Mouse (Mus musculus) T-helper 17 cell (primary cell): Measurements from ENCODE around the gene Gbf1.

Source experiments
- in situ Hi-C, 2 experiments: fragments of 300-600 bp; cut with MboI, MseI; formaldehyde crosslinking; loops; 1 replicate in 1 of 2; 2 replicates in 1 of 2; pipeline ENCODE4 v1.15.1; 2025; ENCODE audit warnings: high pct_unique_total_duplicates in 2 of 2

The Gbf1 gene

DNA sequence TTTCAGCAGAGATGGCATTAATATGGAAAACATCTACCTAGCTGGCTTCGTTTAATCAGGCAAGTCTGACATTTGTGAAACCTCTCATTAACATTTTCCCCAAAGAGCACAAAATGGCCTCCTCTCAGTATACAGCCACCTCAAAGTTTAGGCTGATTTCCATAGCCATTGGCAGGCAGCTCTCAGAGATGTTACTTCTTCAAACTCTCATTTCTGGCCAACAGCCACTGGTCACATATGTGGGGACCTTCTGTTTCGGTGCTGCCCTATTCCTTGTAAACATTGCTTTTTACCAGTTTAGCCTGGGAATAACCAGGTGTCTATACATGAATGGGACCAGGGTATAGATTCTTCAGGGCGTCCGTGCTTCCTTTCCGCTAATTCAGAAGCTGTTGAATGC is 67.8 kb downstream of the Gbf1 start:
- in situ Hi-C loops: no loop called here

DNA sequence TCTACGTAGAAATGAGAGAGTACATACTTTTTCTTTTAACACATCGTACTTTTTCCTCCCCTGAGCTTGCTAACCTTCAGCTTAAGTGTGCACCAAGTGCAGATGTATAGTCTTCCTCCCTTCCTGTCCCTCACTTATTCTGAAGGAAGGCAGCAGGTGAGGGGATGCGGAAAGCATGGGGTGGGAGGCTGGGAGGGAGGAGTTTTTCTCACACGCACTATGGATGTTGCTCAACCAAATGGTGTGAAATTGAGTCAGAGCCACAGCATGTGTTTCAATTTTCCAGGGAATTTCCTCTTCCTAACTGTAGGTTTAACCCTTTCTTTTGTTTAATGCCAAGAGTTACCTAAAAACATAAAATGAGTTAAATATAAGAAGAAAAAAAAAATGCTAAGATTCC is 70.8 kb downstream of the Gbf1 start:
- in situ Hi-C loops: no loop called here

DNA sequence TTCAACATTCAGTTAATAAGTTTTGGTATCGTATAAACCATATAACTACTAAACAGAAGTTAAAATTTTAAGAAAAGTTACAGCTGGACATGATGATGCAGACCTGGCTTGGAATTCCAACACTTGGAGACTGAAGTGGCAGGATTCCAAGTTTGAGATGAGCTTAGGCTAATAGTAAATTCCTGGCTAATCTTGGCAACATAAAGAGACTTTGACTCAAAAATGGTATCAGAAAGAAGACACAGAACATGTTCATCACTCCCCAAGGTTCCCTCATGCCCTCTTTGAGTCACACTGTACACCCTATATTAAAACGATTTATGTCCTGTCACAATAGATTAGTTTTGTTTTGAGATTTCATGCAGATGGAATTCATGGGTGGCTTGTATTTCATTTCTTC is 72.6 kb downstream of the Gbf1 start:
- in situ Hi-C loops: loop anchor here in 1 of 2 experiments (25.0 kb wide), 1 partner anchor 787 kb away; the partner anchor contains the start of genes Ina and Nt5c2

DNA sequence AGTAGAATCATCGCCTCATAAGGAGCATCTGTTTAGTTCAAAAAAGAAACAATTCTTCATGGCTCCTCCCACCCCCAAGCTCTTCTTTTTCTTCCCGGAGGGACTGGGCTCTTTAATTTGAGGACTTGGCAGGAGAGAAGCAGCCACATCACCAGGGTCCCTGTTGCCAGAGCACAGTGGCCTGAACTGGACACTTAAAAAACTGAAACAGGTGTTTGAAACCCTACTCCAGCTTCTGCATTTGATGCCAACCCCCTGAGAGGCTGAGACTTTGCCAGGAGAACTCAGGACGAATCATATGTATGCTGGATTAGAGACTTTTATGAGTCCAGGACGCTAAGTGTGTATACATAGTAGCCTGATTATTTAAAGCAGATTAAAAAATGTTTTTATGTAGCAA is 73.2 kb downstream of the Gbf1 start:
- in situ Hi-C loops: loop anchor here in 1 of 2 experiments (25.0 kb wide), 1 partner anchor 787 kb away; the partner anchor contains the start of genes Ina and Nt5c2

DNA sequence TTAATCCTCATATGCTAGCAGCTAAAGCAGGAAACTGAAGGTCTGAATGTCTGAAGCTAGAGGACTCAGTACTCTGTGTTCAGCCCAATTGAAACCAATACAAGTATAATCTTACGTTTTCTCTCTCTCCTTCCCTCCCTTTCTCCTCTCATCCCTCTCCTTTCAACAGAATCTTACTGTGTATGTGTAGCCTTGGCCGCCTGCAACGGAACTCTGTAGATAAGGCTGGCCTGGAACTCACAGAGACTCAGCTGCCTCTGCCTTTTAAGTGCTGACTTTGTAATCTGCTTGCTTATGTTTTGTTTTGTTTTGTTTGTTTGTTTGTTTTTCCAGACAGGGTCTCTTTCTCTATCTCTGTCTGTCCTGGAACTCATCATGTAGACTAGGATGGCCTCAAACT is 74.0 kb downstream of the Gbf1 start:
- in situ Hi-C loops: loop anchor here in 1 of 2 experiments (25.0 kb wide), 1 partner anchor 786 kb away; the partner anchor contains the start of genes Ina and Nt5c2

DNA sequence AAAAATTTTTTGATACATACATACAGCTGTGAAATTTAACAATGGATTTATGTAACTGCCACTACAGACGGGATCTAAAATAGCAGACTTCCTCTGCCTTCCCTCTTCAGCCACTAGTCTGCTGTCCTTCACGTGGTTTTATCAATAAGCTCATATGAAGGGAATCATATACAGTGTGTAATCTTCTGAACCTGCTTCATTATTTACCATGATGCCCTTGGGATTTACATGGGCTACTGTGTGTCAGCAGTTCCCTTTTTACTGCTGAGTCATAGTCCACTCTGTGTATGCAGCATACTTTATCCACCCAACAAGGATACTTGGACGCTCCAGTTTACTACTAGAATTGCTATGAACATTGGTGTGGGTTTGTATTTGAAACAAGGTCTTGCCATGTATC is 75.0 kb downstream of the Gbf1 start:
- in situ Hi-C loops: loop anchor here in 1 of 2 experiments (25.0 kb wide), 1 partner anchor 785 kb away; the partner anchor contains the start of genes Ina and Nt5c2

DNA sequence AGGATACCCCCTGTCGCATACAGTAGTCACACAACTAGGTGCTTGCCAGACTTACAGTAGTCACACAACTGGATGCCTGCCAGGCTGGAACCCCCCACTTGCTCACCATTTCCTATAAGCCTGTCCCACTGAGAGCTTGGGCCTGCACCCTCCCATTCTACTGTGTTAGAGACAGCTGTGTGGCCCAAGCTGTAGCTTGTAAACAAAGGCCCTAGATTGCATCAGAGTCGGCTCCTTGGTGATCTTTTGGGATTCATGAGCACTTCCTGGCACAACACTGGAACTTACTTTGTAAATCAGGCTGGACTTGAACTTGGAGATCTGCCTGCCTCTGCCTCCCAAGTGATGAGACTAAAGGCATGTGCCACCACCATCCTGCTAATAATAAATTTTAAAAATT is 82.1 kb downstream of the Gbf1 start:
- in situ Hi-C loops: loop anchor here in 1 of 2 experiments (25.0 kb wide), 1 partner anchor 778 kb away; the partner anchor contains the start of genes Ina and Nt5c2

DNA sequence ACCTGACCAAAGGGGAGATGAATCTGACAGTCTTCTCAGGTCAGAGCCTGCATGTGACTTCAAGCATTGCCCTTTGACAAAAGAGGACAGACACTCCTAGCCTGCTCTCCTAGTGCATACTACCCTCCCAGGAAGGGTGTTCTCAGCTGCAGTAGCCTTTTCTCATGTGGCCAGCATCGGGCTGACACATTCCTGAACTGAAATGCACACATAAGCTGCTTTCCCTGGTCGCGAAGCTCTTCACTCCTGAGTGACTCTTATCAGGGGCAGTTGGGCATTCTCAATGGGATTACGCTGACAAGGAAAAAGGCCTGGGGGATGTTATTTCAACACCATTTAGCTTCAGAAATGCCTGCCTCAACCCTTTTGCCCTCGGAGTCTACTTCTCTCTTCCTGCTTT is 84.3 kb downstream of the Gbf1 start:
- in situ Hi-C loops: loop anchor here in 1 of 2 experiments (25.0 kb wide), 1 partner anchor 776 kb away; the partner anchor contains the start of genes Ina and Nt5c2

DNA sequence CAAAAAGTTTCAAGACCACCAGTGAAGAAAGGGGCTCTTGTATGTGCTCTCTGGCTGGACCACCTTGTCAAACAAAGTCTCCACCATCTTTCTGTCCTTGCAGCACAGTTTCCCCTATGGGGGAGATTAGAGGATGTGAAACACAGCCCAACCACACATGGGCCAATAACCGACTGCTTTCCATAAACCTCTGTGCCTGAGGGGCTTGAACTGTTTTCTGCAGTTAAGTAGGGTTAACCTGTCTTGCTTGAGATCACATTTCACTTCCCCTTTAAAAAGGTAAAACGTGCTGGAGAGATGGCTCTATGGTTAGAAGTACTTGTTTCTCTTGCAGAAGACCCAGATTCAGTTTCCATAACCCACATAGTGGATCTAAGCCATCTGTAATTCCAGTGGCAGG is 87.9 kb downstream of the Gbf1 start:
- in situ Hi-C loops: loop anchor here in 1 of 2 experiments (10.0 to 25.0 kb wide), 2 partner anchors 55 to 772 kb away; partner anchors contain the start of genes Ina and Nt5c2

DNA sequence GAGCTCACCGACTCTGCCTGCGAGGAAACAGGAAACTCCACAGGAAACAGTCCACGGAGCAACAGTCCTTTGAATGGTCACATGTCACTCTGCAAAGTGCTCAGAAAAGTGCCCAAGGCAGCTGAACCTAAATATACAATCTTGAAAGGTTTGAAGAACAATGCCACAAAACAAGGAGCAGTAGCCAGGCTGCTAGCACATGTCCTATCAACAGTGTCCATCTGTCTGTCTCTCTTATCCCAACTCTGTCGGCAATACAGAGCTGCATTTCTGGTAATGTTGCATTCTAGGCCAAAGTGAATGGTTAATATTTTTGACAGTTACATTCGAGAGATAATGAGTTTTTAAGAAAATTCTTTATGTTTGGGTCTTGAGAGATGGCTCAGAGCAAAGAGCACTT is 90.1 kb downstream of the Gbf1 start:
- in situ Hi-C loops: loop anchor here in 1 of 2 experiments (10.0 to 25.0 kb wide), 2 partner anchors 58 to 770 kb away; partner anchors contain the start of genes Ina and Nt5c2

DNA sequence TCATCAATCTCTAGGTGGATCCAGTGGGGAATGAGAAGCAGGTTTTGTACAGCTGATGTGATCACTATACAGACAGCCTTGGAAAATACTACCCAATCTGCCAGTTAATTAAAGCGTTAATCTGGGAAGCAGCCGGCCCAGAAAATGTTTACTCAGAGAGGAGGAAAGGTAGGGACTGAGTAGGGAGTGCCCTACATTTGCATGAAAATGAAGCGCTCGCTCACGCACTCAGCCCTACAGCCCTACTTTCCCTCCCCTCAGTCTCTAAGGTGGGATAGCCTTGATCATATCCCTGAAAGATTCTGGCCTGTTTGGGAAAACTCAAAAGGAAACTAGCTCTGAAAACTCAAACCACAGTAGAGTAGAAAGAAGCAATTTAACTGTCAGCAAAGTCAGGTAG is 92.3 kb downstream of the Gbf1 start:
- in situ Hi-C loops: loop anchor here (5.0 to 25.0 kb wide), 4 partner anchors 47 to 768 kb away; partner anchors contain the start of genes Ina (in 1 of the 2) and Nt5c2 (in 1 of the 2)

DNA sequence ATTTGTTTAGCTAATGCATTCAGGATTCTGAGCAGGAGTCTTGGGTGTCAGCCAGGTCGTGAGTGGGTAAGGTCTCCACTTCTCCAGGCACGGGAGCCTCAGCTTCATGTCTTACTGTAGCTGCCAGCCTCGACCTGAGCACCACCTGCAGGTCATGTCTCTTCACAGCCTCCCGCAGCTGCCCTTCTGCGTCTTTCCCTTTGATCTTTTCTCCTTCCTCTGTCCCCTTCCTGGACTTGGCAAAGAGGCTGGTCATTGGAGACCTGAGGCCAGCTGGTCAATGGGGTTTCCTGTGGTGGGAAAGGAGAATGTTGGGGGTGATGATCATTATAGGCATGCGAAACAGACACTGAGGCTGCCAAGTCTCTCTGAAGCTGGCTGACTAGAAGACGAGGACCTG is 96.7 kb downstream of the Gbf1 start:
- in situ Hi-C loops: loop anchor here (5.0 to 25.0 kb wide), 4 partner anchors 52 to 763 kb away; partner anchors contain the start of genes Ina (in 1 of the 2) and Nt5c2 (in 1 of the 2)

DNA sequence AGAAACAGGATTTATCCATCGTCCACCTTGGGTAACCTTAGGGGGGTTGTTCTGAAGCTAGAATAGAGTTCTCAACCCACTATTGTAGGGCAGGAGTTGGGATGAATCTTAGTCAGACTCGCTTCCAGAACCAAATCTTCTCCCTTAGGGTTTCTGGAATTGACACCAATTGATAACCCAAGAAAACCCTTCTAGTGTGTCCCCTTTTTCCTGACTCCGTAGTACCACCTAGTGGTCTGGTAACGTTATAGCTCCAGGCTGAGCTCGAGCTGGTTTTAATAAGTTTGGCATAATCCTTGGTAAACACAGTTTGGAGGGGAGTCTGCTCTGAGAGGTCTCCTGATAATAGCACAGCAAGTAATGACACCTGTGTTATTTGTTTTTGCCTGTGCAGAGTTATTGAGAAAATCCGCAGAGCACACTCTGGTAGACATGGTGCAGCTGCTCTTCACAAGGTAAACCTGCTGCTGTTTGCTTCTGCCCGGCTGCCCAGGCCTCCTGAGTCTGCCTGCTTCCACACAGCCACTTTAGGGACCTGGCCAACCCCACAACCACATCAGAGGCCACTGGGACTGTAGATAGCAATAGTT is 101.9 kb downstream of the Gbf1 start:
- in situ Hi-C loops: loop anchor here in 1 of 2 experiments (10.0 kb wide), 1 partner anchor 751 kb away; no protein-coding TSS in a partner anchor

DNA sequence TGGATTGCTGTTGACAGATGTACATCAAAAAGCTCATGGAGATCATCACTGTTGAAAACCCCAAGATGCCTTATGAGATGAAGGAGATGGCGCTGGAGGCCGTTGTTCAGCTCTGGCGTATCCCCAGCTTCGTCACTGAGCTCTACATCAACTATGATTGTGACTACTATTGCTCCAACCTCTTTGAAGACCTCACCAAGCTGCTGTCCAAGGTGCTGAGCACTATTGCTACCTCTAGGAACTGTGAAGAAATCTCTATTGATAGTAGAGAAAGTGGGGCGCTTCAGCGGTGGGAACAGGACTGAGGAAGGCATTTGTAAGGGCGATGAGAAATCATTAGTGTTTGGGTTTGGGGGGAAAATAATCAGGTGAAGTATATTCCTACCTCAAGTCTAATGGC is 112.5 kb downstream of the Gbf1 start:
- in situ Hi-C loops: no loop called here

DNA sequence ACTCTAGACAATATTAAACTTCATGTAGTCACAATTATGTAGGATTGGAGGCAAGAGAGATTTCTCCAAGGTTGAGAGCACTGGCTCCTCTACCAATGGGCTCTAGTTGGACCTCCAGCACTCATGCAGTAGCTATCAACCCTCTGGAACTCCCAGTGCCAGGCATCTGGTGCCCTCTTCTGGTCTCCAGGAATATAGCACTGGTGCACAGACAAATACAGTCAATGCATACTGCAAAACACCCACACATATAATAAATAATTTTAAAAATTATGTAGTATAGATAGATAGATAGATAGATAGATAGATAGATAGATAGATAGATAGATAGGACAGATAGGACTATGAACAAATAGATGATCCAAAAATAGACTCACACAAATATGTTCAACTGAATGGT is 123.0 kb downstream of the Gbf1 start:
- in situ Hi-C loops: no loop called here

DNA sequence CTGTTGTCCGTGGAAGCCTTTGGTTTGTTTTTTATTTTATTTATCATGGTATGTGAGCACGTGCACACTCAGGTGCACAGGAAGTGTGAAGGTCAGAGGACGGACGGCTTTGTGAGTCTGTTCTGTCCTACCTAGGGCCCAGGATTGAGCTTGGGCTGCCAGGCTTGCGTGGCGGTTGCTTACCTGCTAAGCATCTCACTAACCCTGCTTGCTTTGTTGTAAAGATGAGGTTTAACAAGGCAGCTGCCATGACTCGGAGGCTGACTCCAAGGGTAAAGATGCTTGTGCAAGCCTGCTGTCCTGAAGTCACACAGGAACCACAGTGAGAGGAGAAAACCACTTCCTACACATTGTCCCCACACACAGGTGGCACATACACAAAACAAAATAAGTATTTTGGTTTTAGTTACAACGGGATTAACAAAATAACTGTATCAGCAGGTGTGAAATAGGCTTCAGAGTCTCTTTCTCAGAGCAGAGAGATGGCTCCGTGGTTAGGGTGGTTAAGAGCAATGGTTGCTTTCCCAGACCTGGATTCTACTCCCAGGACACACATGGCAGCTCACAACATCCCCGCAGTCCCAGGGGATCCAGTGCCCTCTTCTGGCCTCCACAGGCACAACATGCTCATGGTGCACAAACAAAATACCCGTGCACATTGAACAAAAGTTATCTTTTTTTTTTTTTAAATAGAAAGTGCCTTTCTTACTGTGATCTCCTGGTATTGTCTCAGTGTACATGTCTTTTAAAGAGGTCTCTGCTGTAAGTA is 130.0 kb downstream of the Gbf1 start:
- in situ Hi-C loops: no loop called here

DNA sequence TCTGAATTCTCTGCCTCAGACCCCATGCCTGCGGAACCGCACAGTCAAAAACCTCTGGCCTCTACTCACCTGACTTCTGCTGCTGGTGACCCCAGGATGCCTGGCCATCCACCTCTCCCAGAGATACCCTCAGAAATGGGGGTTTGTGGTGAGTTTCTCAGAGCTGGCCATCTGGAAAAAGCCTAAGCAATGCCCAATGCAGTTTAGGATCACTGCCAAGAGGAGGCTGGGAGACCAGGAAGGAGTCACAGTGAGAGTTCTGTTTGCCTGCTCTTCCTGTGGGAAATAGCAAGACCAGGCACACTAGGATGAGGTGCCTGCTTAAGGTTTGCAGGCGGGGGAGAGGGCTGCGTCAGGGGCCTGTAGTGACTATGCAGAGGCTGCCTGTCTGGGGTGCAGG is 132.4 kb downstream of the Gbf1 start:
- in situ Hi-C loops: no loop called here

DNA sequence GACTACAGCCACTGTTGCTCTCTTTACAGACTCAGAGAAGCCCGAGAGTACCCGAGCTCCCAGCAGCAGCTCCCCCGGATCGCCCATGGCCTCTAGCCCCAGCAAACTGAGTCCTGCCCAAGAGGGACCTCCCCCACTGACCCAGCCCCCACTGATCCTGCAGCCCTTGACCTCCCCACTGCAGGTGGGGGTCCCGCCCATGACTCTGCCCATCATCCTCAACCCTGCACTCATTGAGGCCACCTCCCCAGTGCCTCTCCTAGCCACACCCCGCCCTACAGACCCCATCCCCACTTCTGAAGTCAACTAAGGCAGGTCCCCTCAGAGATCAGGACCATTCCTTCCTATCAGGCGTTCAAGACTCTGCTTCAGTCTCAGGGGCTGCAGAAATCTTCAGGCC is 133.3 kb downstream of the Gbf1 start:
- in situ Hi-C loops: no loop called here

DNA sequence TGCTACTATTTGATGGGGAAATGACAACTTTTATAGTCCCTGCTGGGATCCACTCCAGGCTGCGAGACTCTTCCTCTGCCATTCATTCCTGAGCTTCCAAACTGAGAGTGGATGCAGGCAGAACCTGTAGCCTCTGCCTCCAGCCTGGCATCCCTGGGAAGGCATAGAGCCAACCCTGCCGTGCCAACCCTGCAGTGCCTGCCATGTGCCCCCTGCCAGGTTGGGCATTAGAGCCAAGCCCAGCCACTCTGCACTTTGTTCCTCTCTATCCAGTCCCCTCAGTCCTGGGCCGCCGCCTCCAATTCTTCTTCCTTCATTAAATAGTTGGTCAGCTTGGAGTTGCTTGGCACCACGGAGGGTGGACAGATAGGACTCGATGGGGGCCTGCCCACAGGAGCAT is 133.7 kb downstream of the Gbf1 start:
- in situ Hi-C loops: no loop called here

DNA sequence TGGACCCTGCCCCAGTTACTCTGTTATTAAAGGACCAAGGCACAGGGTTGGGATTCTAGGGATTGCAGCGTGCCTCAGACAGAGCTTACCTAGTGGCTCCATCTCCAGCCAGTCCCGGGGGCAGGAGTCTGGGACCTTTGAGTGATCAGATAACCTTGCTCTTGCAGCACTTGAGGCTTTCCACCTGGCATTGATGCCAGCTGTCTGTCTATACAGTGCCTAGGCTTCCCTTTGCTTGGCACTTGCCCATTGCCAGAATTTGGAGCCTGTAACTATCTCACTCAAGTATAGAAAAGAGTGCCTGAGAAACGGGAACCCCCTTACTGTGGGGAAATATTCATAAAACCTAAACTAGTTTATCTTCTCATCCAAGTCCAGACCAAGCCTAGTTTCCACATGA is 134.6 kb downstream of the Gbf1 start:
- in situ Hi-C loops: no loop called here

DNA sequence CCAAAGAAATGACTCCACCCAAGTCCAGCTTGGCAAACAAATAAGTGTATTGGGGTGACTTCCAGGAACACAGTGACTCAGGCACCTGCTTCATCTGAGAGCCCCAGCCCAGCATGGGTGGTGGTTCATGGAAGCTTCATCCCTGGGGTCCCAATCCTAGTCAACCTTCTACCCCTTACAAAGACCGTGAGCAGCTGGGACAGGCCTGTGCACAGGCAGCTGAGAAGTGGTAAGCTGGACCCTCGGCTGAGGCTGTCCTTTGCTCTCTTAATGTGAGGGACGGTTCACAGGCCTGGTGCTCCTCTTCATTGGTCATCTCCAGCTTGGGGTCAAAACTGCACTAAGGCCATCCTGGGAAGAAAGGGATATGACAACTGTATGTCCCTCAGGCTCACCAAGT is 135.3 kb downstream of the Gbf1 start:
- in situ Hi-C loops: no loop called here

DNA sequence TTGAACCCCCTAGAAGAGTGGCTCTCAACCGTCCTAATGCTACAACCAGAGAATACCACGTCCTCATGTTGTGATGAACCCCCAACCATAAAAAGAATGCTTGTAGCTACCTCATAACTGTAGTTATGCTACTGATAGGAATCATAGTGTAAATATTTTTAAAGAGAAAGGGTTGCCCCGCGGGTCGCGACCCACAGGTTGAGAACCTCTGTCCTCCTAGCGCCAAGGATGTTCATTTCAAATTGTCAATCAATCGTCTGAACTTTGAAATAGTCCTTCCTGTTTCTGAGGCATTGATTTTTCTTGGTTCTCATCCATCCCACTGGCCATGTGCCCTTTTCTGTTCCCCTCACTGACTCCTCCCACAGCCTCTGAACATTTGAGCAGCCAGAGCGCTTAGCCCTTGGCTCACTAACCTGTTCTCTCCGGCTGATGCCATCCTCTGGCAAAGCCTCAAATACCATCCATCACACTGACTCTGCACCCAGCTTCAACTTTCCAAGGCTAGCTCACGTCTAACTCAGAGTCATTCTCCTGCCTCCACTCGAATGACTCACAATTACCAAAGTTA is 138.3 kb downstream of the Gbf1 start:
- in situ Hi-C loops: no loop called here
